Mouse (Mus musculus) thymus, postnatal 14 days (tissue): ENCODE results near the gene Zfp280d.
A peak's percentile ranks its signal among the peaks of the same experiment; 100 is the strongest.

Experiments
- DNase-seq: peaks from one replicate; pipeline ENCODE4 v3.0.0; 2021

Gene Zfp280d

GRCm38 (mm10) chr9:72374996-72375395, 100.3 kb downstream of the Zfp280d start:
- DNase-seq: no peak

DNA sequence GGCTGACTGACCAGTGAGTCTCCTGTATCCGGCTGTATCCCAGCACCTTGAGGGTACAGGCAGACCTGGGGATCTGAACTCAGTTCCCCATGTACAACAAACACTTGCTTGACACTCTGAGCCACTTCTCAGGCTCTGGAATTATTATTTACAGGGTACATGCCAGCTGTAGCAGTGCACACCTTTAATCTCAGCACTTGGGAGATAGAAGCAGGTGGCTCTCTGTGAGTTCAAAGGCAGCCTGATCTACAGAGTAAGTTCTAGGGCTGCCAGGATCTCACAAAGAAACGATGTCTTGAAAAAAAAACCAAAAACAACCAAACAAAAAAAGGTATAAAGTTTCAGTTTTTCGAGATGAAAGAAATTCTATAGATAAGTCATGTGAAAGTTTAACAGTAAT, 101.0 kb downstream of the Zfp280d start:
- peak; percentile 63 for DNase-seq

- peak; percentile 82 for DNase-seq
Measured at GRCm38 (mm10) chr9:72385786-72386185, 111.1 kb downstream of the Zfp280d start.

GRCm38 (mm10) chr9:72388934-72389333, 114.3 kb downstream of the Zfp280d start:
- peak; percentile 63 for DNase-seq

GRCm38 (mm10) chr9:72389431-72390002, 114.9 kb downstream of the Zfp280d start:
- DNase-seq: peak; percentile 66

GRCm38 (mm10) chr9:72390321-72391077, 115.8 kb downstream of the Zfp280d start:
- peak; percentile 93 for DNase-seq

DNA sequence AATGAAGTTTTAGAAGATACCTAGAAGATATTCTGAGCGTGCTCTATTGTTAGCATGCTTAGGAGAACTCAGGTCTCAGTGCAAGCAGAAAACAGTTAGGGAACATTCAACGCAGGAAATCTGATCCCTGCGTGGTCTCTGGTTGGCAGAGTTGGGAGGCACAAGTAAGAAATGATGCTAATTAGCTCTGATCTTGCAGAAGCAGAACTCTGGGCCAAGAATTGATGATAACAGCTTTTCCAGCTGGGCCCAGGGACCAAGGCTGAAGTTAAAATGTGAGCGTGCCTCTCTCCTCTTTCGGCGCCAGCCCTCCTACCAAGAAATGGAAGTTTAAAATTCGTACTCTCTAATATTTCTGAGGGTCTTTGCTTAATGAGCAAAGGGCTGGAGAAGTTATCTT, 118.0 kb downstream of the Zfp280d start:
- peak; percentile 11 for DNase-seq

DNA sequence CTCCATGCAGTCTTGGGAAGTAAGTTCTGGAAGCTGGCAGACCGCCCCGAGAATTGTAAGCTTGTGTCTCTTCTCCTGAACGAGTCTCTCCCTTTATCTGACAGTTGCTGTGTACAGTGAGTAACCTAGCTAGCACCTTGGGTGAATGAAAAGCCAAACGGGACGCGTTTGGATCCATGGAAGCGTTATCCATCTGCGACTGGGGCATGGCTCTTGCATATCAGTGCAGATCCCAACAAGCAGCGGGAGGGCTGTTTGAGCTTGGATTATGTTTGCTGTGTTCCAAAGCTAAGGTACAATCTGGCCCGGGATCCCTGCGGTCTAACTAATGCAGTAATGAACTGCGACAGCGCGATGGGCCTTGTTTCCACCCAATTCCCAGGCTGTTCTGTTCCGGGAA, 118.6 kb downstream of the Zfp280d start:
- peak; percentile 25 for DNase-seq

DNA sequence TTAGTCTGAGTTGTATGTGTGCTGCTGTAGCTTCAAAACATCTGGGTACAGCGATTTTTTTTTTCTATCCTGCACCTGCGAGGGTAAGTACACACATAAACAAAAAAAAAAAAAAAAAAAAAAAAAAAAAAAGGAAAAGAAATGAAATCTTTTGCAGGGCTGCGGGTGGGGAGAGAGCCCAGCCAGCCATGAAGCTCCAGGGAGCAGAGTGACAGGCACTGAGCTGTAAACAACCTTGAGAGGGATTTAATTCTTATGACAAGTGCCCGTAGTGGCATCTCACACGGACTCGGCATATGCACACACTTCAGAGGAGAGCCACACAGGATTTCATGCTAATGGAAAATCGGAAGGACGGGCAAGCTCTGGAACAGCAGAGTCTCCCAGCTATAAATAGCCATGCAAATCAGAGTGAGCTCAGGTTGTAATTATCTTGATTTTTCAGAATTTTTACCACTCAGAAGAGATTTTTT, 119.2 kb downstream of the Zfp280d start:
- DNase-seq: peak; percentile 77

GRCm38 (mm10) chr9:72400121-72400520, 125.5 kb downstream of the Zfp280d start:
- peak; percentile 52 for DNase-seq

GRCm38 (mm10) chr9:72401769-72402168, 127.1 kb downstream of the Zfp280d start:
- DNase-seq: peak; percentile 23

- peak; percentile 73 for DNase-seq
Measured at GRCm38 (mm10) chr9:72403421-72403820, 128.8 kb downstream of the Zfp280d start.

DNA sequence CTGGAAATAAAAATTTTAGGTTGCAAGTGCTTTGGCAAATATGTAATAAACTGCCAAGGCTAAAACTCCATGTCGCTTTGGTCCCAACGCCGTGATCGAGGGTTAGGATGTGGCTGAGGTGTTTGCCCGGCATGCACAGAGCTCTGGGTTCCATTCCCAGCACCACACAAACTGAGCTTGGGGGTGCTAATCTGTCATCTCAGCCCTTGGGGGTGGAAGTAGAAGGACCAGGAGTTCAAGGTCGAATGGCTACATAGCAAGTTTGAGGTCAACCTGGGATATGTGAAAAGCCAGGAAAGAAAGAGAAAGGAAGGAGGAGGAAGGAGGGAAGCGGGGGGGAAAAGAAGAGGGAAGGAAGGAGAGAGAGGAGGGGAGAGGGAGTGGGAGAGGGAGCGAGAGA, 129.8 kb downstream of the Zfp280d start:
- no peak for DNase-seq

GRCm38 (mm10) chr9:72404934-72405333, 130.3 kb downstream of the Zfp280d start:
- peak; percentile 48 for DNase-seq

DNA sequence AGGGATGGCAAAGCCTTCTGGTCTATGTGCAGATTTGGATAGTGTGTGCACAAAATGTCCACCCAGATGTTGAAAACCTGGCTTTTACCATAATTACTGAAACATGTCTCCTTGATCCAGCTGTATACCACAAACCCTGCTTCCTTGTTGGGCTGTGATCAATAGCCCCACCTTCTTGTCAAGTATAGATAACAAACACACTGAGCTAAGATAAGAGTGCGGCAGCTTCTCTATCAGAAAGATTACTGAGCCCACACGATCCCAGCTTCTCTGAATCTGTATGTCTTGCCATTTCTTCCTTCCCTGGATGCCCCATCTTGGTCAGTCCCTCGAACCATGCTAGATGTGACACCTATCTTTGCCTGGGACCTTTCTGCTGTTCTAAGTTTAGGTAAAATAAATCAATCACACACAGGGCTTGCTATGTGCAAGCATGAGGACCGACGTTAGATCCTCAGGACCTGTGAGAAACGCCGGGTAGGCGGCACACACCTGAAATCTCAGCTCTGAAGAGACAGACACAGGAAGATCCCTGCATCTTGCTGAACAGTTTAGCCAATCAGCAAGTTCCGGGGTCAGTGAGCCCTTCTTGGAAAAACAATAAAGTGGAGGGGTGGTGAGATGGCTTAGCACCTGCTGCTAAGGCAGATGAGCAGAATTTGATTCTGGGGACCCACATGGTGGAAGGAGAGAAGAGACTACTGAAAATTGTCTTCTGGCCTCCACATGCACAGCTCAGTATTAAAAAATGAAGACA, 131.4 kb downstream of the Zfp280d start:
- DNase-seq: peak; percentile 60

GRCm38 (mm10) chr9:72408131-72408586, 133.5 kb downstream of the Zfp280d start:
- peak; percentile 95 for DNase-seq

DNA sequence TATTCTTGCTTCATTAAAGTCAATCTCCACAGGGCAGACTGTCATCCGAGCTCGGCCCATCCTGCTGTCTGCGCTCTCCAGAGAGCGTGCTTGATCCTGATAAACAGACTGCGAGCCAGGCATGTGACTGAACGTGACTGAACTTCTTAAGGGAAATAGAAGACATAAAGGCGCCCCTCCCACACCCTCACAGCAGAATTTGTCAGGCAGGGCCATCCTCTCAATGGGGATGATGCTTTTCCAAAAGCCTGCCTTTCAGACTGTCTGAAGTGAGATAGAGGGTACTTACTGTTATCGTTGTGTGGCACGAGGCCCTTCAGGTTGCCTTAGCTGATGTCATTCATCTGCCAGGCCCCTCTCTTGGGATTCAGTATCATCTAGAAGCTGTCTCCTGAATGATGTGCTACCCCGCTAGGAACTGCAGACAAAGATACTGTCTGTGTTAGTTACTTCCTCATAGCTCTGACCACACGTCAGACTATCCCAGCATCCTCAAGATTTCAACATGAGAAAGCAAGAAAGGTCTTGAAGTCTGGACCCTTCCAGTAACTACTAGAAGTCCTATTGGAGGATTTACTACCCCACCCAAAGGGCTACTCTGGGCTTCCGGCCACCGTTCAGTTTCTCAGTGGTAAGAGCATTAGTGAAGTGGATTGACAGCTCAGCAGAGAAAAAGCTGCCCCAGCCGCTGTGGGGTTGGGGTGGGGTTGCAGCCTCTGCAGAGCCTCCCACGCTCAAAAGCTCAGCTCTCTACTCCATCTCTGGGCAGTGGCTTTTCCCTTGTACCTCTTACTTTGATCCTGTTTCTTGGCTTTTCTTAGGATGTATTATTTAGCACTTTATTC, 134.9 kb downstream of the Zfp280d start:
- DNase-seq: peak; percentile 68

DNA sequence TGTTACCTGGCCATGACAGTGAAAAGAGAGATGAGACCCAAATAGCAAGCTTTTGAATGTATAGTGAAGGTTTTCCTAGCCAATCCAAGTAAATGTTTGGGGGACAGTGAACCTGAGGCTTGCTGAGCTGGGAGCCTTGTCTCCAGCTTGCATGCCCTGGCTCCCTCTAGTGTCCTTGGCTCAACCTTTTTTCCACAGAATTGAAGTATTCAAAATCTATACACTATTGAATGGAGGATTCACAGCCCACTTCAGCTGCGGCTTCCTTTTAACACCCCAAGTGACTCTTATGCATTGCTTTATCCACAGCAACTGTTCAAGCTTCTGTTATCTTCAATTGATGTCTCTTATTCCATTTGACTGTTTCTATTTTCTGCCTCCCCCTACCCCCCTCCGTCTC, 137.1 kb downstream of the Zfp280d start:
- peak; percentile 74 for DNase-seq
